Mouse (Mus musculus): ENCODE data around the gene Ackr3. TPM values are rescaled to one million over a fixed set of nuclear protein-coding genes. Genes with fewer than 3 reads are reported as not detected.

Gene Ackr3
- polyA plus RNA-seq, 1 experiment from 2014 or later: 27.0 TPM

DNA sequence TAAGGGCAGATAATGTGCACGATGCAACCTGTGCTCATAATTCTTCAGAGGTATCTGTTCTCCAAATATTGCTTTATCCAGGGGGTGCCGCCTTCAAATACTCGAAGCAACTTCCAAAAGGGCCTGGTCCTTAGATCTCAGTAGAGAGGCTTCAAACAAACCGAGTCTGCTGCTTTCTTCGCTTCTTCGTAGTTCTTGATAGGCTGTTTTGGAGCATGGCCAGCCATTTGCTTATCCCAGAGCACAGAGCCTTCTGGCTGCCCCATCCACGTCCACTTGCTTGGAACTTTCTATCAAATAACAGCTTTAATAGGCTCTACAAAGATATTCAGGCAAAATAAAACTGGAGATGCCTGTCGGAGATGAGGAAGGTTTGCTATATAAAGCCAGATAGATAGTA, 58.6 kb downstream of the Ackr3 start:
- Histone ChIP-seq H3K9ac (ENCODE audit: low read depth, low read length) (no peak overlapping the region), H3K4me1 (ENCODE audit: control insufficient read depth, insufficient read depth, low read length) (peaks cover 16% of the 10 kb centered on the region), H3K36me3 (ENCODE audit: control insufficient read depth, insufficient read depth, low read length) (no peaks in the 10 kb centered on the region), H3K9me3 (ENCODE audit: control insufficient read depth, low read length) (no peaks in the 10 kb centered on the region), H3K27me3 (replicated peaks; ENCODE audit: control insufficient read depth, insufficient read depth, low read length) (no peaks in the 10 kb centered on the region), H3K27ac (replicated peaks; ENCODE audit: low read depth, low read length) (no peak overlapping the region), H3K4me2 (ENCODE audit: low read depth, low read length) (no peak overlapping the region), H3K4me3 (ENCODE audit: low read depth, low read length) (no peak overlapping the region)
- ATAC-seq (ENCODE audit: low read depth) (no peak), DNase-seq (ENCODE audit: low spot score) (no peak)
- whole genome bisulfite sequencing: 75% methylated on average over 8 of the region's 8 CpGs

Other genes with a start within 250 kb of the Ackr3 start
- gene Asb18, start 189.3 kb upstream of the Ackr3 start, polyA plus RNA-seq (2014; fragmentation: Nextera tagmentation; extraction: Ambion mirVana): 0.08 and 0.31 TPM in 2 replicates
- 0.73 and 1.8 TPM in 2 replicates for gene Iqca, start 50.6 kb upstream of the Ackr3 start, polyA plus RNA-seq (2014; fragmentation: Nextera tagmentation; extraction: Ambion mirVana)

All from embryonic facial prominence, embryonic 14.5 days (tissue).